Mouse (Mus musculus): Measurements from ENCODE around the gene Gatm. TPM values are rescaled to one million over a fixed set of nuclear protein-coding genes. Genes with fewer than 3 reads are reported as not detected.

Gene Gatm
- total RNA-seq, 1 experiment from 2014 or later = 5.2 TPM

Small RNA genes lying within 50 kb of the gene (microRNA-seq; reads per million reads assigned to microRNA genes)
- gene Mir147 = 2.7 to 6.0 reads per million in 2 experiments

Other genes starting within 250 kb of the Gatm start
- gene Shf, start 242.1 kb downstream of the Gatm start, total RNA-seq (2021) = 11.7 and 14.6 TPM in 2 replicates
- gene Slc28a2, start 184.8 kb downstream of the Gatm start, total RNA-seq (2021) = 11.1 and 18.9 TPM in 2 replicates
- gene Gm14085, start 126.4 kb downstream of the Gatm start, total RNA-seq (2021) = 0.30 and 1.3 TPM in 2 replicates
- gene AA467197, start 25.7 kb upstream of the Gatm start, total RNA-seq (2021) = 0.48 and 0.83 TPM in 2 replicates
- gene Slc30a4, start 91.4 kb upstream of the Gatm start, total RNA-seq (2021) = 25.2 and 25.5 TPM in 2 replicates
- gene Bloc1s6, start 127.2 kb upstream of the Gatm start, total RNA-seq (2021) = 21.7 and 24.8 TPM in 2 replicates
- 62.9 and 74.3 TPM in 2 replicates for gene Sqor, start 153.9 kb upstream of the Gatm start, total RNA-seq (2021)